Mouse (Mus musculus) CH12.LX (cell line): ENCODE results near the gene Chd2. TPM values are rescaled to one million over a fixed set of nuclear protein-coding genes. Genes with fewer than 3 reads are reported as not detected.

ENCODE experiments used
- DNase-seq: peaks from one replicate; pipeline ENCODE4 v3.0.0-alpha.2; 2013; ENCODE audit errors: extremely low read depth
- H3K27ac ChIP-seq: 2 replicates; pipeline ENCODE4 v1.5.1; 2012; ENCODE audit warnings: low read depth, mild to moderate bottlenecking, control low read depth, moderate library complexity; ENCODE audit not compliant: insufficient read depth
- H3K27me3 ChIP-seq: replicated peaks from 2 replicates; pipeline ENCODE3; 2012; ENCODE audit warnings: inconsistent platforms
- H3K36me3 ChIP-seq, 2 experiments: replicated peaks in 1 of 2; 2 replicates each; pipeline versions ENCODE3 to v1.6.1; 2012; ENCODE audit warnings: inconsistent platforms in 1 of 2, low read length in 1 of 2, mild to moderate bottlenecking in 1 of 2, mixed read lengths in 1 of 2, moderate library complexity in 1 of 2; ENCODE audit not compliant: control insufficient read depth in 1 of 2, insufficient read depth in 1 of 2
- H3K4me1 ChIP-seq, 2 experiments: 2 replicates each; pipeline ENCODE4 v1.6.1; 2012; ENCODE audit warnings: inconsistent platforms in 1 of 2, moderate library complexity in 1 of 2; ENCODE audit not compliant: insufficient read depth in 2 of 2, control insufficient read depth in 1 of 2
- H3K4me2 ChIP-seq: 2 replicates; pipeline ENCODE4 v1.6.1; 2012; ENCODE audit warnings: low read depth, mild to moderate bottlenecking, control low read depth; ENCODE audit not compliant: poor library complexity, insufficient read depth, severe bottlenecking
- H3K4me3 ChIP-seq, 3 experiments: fragments of 150-350 bp in 1 of 3; sonication (generic) in 1 of 3; replicated peaks in 1 of 3; 2 replicates each; pipeline versions ENCODE3 to v1.5.1; 2011 to 2012; ENCODE audit warnings: low read depth in 2 of 3, low read length in 2 of 3, mild to moderate bottlenecking in 2 of 3, moderate library complexity in 2 of 3, control low read depth in 1 of 3, improper control_type of control experiment in 1 of 3, inconsistent platforms in 1 of 3, mixed read lengths in 1 of 3; ENCODE audit not compliant: poor library complexity in 1 of 3
- H3K79me2 ChIP-seq: replicated peaks from 2 replicates; pipeline ENCODE4 v1.6.1; 2012; ENCODE audit warnings: mild to moderate bottlenecking, moderate library complexity; ENCODE audit not compliant: control insufficient read depth, poor library complexity, insufficient read depth, severe bottlenecking; ENCODE audit errors: extremely low read depth
- H3K9ac ChIP-seq: 2 replicates; pipeline ENCODE4 v1.6.1; 2012; ENCODE audit warnings: low read depth, mild to moderate bottlenecking, control low read depth, moderate library complexity; ENCODE audit not compliant: insufficient read depth
- H3K9me3 ChIP-seq: replicated peaks from 2 replicates; pipeline ENCODE3; 2012; ENCODE audit warnings: low read length, inconsistent platforms, mixed read lengths
- CHD1 ChIP-seq: IDR thresholded peaks from 2 replicates; pipeline ENCODE4 v1.6.1; 2012; ENCODE audit warnings: low read depth, low read length, improper control_type of control experiment, inconsistent platforms
- CTCF ChIP-seq, 2 experiments: IDR thresholded peaks in 1 of 2; conservative IDR thresholded peaks in 1 of 2; 2 replicates each; pipeline ENCODE4 v1.5.1; 2011 to 2012; ENCODE audit warnings: low read depth in 2 of 2, low read length in 2 of 2, improper control_type of control experiment in 1 of 2, inconsistent platforms in 1 of 2, mild to moderate bottlenecking in 1 of 2, moderate library complexity in 1 of 2
- EP300 ChIP-seq: IDR thresholded peaks from 2 replicates; pipeline ENCODE4 v1.6.1; 2011; ENCODE audit warnings: low read length, improper control_type of control experiment
- ETS1 ChIP-seq: conservative IDR thresholded peaks from 2 replicates; pipeline ENCODE4 v1.6.1; 2012; ENCODE audit warnings: low read depth, mild to moderate bottlenecking, inconsistent platforms, low read length, improper control_type of control experiment, moderate library complexity
- GABPA ChIP-seq: IDR thresholded peaks from 2 replicates; pipeline ENCODE4 v1.6.1; 2012; ENCODE audit warnings: low read depth, low read length, improper control_type of control experiment, inconsistent platforms; ENCODE audit not compliant: insufficient replicate concordance
- IRF4 ChIP-seq: IDR thresholded peaks from 2 replicates; pipeline ENCODE4 v1.6.1; 2014; ENCODE audit warnings: low read depth, mild to moderate bottlenecking, inconsistent platforms, low read length, improper control_type of control experiment
- JUN ChIP-seq: IDR thresholded peaks from 2 replicates; pipeline ENCODE4 v1.6.1; 2011; ENCODE audit warnings: low read depth, mild to moderate bottlenecking, low read length, improper control_type of control experiment, moderate library complexity; ENCODE audit not compliant: insufficient read depth
- MAFK ChIP-seq: IDR thresholded peaks from 2 replicates; pipeline ENCODE4 v1.6.1; 2011; ENCODE audit warnings: low read length, improper control_type of control experiment; ENCODE audit not compliant: insufficient replicate concordance
- MAX ChIP-seq: IDR thresholded peaks from 2 replicates; pipeline ENCODE4 v1.6.1; 2011; ENCODE audit warnings: low read length, improper control_type of control experiment
- MEF2A ChIP-seq: IDR thresholded peaks from 2 replicates; pipeline ENCODE4 v1.6.1; 2014; ENCODE audit warnings: low read depth, mild to moderate bottlenecking, inconsistent platforms, low read length, improper control_type of control experiment, borderline replicate concordance
- MXI1 ChIP-seq: IDR thresholded peaks from 2 replicates; pipeline ENCODE4 v1.6.1; 2011; ENCODE audit warnings: mild to moderate bottlenecking, low read depth, low read length, improper control_type of control experiment
- NELFE ChIP-seq: IDR thresholded peaks from 2 replicates; pipeline ENCODE4 v1.6.1; 2011; ENCODE audit warnings: low read depth, low read length, improper control_type of control experiment
- NRF1 ChIP-seq: IDR thresholded peaks from 2 replicates; pipeline ENCODE4 v1.6.1; 2014; ENCODE audit warnings: low read depth, mild to moderate bottlenecking, inconsistent platforms, low read length, improper control_type of control experiment, moderate library complexity
- PAX5 ChIP-seq: IDR thresholded peaks from 2 replicates; pipeline ENCODE4 v1.6.1; 2012; ENCODE audit warnings: low read length, inconsistent platforms, mixed read lengths
- POLR2A ChIP-seq: IDR thresholded peaks from 2 replicates; pipeline ENCODE4 v1.6.1; 2011; ENCODE audit warnings: low read depth, mild to moderate bottlenecking, improper control_type of control experiment, low read length
- RAD21 ChIP-seq: IDR thresholded peaks from 2 replicates; pipeline ENCODE4 v1.6.1; 2011; ENCODE audit warnings: low read depth, mild to moderate bottlenecking, low read length, improper control_type of control experiment, moderate library complexity
- RCOR1 ChIP-seq: conservative IDR thresholded peaks from 2 replicates; pipeline ENCODE4 v1.6.1; 2012; ENCODE audit warnings: low read depth, mild to moderate bottlenecking, inconsistent platforms, low read length, improper control_type of control experiment
- SIN3A ChIP-seq: IDR thresholded peaks from 2 replicates; pipeline ENCODE4 v1.6.1; 2012; ENCODE audit warnings: low read length, improper control_type of control experiment, inconsistent platforms
- SMC3 ChIP-seq: IDR thresholded peaks from 2 replicates; pipeline ENCODE4 v1.6.1; 2011; ENCODE audit warnings: low read depth, low read length, improper control_type of control experiment
- TBP ChIP-seq: conservative IDR thresholded peaks from 2 replicates; pipeline ENCODE4 v1.6.1; 2011; ENCODE audit warnings: low read depth, low read length, improper control_type of control experiment
- UBTF ChIP-seq: IDR thresholded peaks from 2 replicates; pipeline ENCODE4 v1.6.1; 2012; ENCODE audit warnings: low read depth, mild to moderate bottlenecking, inconsistent platforms, low read length, improper control_type of control experiment, moderate library complexity
- USF1 ChIP-seq: IDR thresholded peaks from 2 replicates; pipeline ENCODE4 v1.6.1; 2014; ENCODE audit warnings: low read depth, mild to moderate bottlenecking, inconsistent platforms, low read length, improper control_type of control experiment
- ZC3H11A ChIP-seq: IDR thresholded peaks from 2 replicates; pipeline ENCODE4 v1.6.1; 2012; ENCODE audit warnings: low read depth, mild to moderate bottlenecking, inconsistent platforms, low read length, improper control_type of control experiment
- ZMIZ1 ChIP-seq: IDR thresholded peaks from 2 replicates; pipeline ENCODE4 v1.6.1; 2012; ENCODE audit warnings: low read depth, mild to moderate bottlenecking, inconsistent platforms, low read length, improper control_type of control experiment
- dilution Hi-C: fragments of 300-500 bp; cut with MboI; formaldehyde crosslinking; loops from 2 replicates; pipeline ENCODE4 v1.14.3; 2020; ENCODE audit warnings: low sequenced_read_pairs; ENCODE audit not compliant: extremely low pct_unique_long_range_greater_than_20kb, extremely low pct_ligation_motif_present
- in situ Hi-C: fragments of 300-500 bp; cut with MboI; formaldehyde crosslinking; loops from 3 replicates; pipeline ENCODE4 v1.14.3; 2019; ENCODE audit warnings: low sequenced_read_pairs, low pct_ligation_motif_present, low pct_unique_long_range_greater_than_20kb, mixed read lengths
- polyA plus RNA-seq: library from polyadenylated mRNA; unstranded; fragments of >175 nt; gene quantifications from 2 replicates; pipeline ENCODE4 v1.2.1, GENCODE M21; 2012; ENCODE audit warnings: low read depth; ENCODE audit not compliant: insufficient read length
- total RNA-seq, 2 experiments: library from RNA; depleted of rRNA; stranded (reverse); fragments of 300-350 nt in 1 of 2; fragments of >200 nt in 1 of 2; gene quantifications; 2 replicates each; pipeline ENCODE4 v1.2.3; 2012 to 2014

The Chd2 gene
- total and polyA plus RNA-seq, 3 experiments, result 23.2 to 39.3 (median 30.9) TPM

- Histone ChIP-seq H3K4me2 (no peak overlapping the region), H3K4me1 (peaks cover 0 to 16% of the 10 kb centered on the region in 2 experiments; a peak in 2 of 4 replicates), H3K79me2 (peaks cover 16% of the 10 kb centered on the region), H3K4me3 (no peak overlapping the region), H3K9me3 (peaks cover 2% of the 10 kb centered on the region), H3K36me3 (no peaks in the 10 kb centered on the region), H3K9ac (no peak overlapping the region), H3K27me3 (no peaks in the 10 kb centered on the region), H3K27ac (no peak overlapping the region)
- DNase-seq, result no peak
- in situ Hi-C loops, result no loop called here
- dilution Hi-C loops, result no loop called here
- no peak for TF ChIP-seq CHD1
- no peak for TF ChIP-seq ZMIZ1
- TF ChIP-seq IRF4, result no peak
- no peak for TF ChIP-seq CTCF (conservative IDR thresholded peaks at IDR 0.05 in 1 of 2, IDR thresholded peaks at IDR 0.05 in 1 of 2; ENCODE audit: low read depth in 2 of 2, low read length in 2 of 2)
- no peak for TF ChIP-seq GABPA
- no peak for TF ChIP-seq PAX5
- TF ChIP-seq RAD21, result no peak
- no peak for TF ChIP-seq TBP
- no peak for TF ChIP-seq USF1
- TF ChIP-seq UBTF, result no peak
- no peak for TF ChIP-seq NELFE
- no peak for TF ChIP-seq NRF1
- TF ChIP-seq, all 38 proteins: peak for 0
These were observed 19.2 kb upstream of the Chd2 start for GRCm38 (mm10) chr7:73560811-73561210.

GRCm38 (mm10) chr7:73559853-73560190 lies 18.2 kb upstream of the Chd2 start:
- H3K79me2 ChIP-seq, result peaks cover 16% of the 10 kb centered on the region
- H3K4me1 ChIP-seq, result peaks cover 0 to 16% of the 10 kb centered on the region in 2 experiments; a peak in 2 of 4 replicates
- no peaks in the 10 kb centered on the region for H3K27me3 ChIP-seq
- DNase-seq, result no peak
- H3K4me2 ChIP-seq, result peak overlapping the region; percentile 95
- peak overlapping the region; percentile 100 for H3K27ac ChIP-seq
- in situ Hi-C loops (no loop called here), dilution Hi-C loops (no loop called here)
- H3K9ac ChIP-seq, result peak overlapping the region; percentile 98
- H3K4me3 ChIP-seq, result peak overlapping the region; percentile 62 to 84 (median 69)
- H3K36me3 ChIP-seq, result no peaks in the 10 kb centered on the region
- TF ChIP-seq POLR2A, result no peak
- no peak for TF ChIP-seq MAX
- no peak for TF ChIP-seq JUN
- TF ChIP-seq SMC3, result no peak
- no peak for TF ChIP-seq CHD1
- no peak for TF ChIP-seq RCOR1
- TF ChIP-seq EP300, result no peak
- TF ChIP-seq CTCF (conservative IDR thresholded peaks at IDR 0.05 in 1 of 2, IDR thresholded peaks at IDR 0.05 in 1 of 2; ENCODE audit: low read depth in 2 of 2, low read length in 2 of 2), result no peak
- TF ChIP-seq MXI1, result no peak
- no peak for TF ChIP-seq SIN3A
- TF ChIP-seq MEF2A, result no peak
- no peak for TF ChIP-seq MAFK
- TF ChIP-seq RAD21, result no peak
- TF ChIP-seq ETS1, result no peak
- no peak for TF ChIP-seq GABPA
- TF ChIP-seq ZC3H11A, result no peak
- TF ChIP-seq PAX5, result no peak
- H3K9me3 ChIP-seq, result peaks cover 2% of the 10 kb centered on the region
